Mouse (Mus musculus) cortical plate, adult 2 months (tissue): ENCODE results near the gene Gm44503.

Experiments
- CTCF ChIP-seq: fragments of 200-500 bp; IDR thresholded peaks from 2 replicates; pipeline ENCODE4 v1.5.1; 2011; ENCODE audit warnings: mild to moderate bottlenecking, control low read depth, low read length; ENCODE audit not compliant: insufficient read depth; ENCODE audit errors: extremely low read depth
- POLR2A ChIP-seq: fragments of 200-500 bp; IDR thresholded peaks from 2 replicates; pipeline ENCODE4 v1.6.1; 2011; ENCODE audit warnings: mild to moderate bottlenecking, low read length, control low read depth; ENCODE audit not compliant: insufficient read depth; ENCODE audit errors: extremely low read depth

DNA sequence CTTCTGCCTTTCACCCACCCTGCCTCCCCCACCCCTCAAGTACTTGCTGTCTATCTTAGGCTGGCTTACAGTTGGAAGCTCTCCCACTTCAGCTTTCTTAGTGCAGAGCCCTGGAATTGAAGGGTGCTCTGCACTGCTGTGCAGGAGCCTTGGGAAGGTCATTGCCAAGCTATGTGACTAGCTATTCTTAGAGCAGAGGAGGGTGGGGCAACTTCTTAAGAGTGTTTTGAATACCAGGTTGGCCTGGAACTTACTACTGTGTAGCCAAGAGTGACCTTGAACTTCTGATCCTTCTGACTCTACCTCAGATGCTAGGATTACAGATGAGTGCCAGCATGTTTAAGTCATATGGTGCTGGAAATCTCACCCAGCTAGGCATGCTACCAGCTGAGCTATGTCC is 37.5 kb downstream of the Gm44503 start:
- TF ChIP-seq POLR2A (no peak), CTCF (no peak)
